Mouse (Mus musculus): Measurements from ENCODE around the gene Cstf3.

Gene Cstf3

GRCm38 (mm10) chr2:104604718-104605117 is 14.4 kb downstream of the Cstf3 start:
- no peak for DNase-seq (ENCODE audit: low spot score)

- no peak for DNase-seq (ENCODE audit: low spot score)
Measured at GRCm38 (mm10) chr2:104605560-104605959, 15.2 kb downstream of the Cstf3 start.

- no peak for DNase-seq (ENCODE audit: low spot score)
Measured at GRCm38 (mm10) chr2:104614786-104615185, 24.5 kb downstream of the Cstf3 start.

- no peak for DNase-seq (ENCODE audit: low spot score)
Measured at GRCm38 (mm10) chr2:104615985-104616711, 25.8 kb downstream of the Cstf3 start.

GRCm38 (mm10) chr2:104658659-104659058 is 68.3 kb downstream of the Cstf3 start:
- DNase-seq (ENCODE audit: low spot score) = no peak

- DNase-seq (ENCODE audit: low spot score) = no peak
Measured at GRCm38 (mm10) chr2:104663372-104664100, 73.2 kb downstream of the Cstf3 start.

GRCm38 (mm10) chr2:104669122-104669804 is 78.9 kb downstream of the Cstf3 start:
- no peak for DNase-seq (ENCODE audit: low spot score)

- no peak for DNase-seq (ENCODE audit: low spot score)
Measured at GRCm38 (mm10) chr2:104671724-104672123, 81.4 kb downstream of the Cstf3 start.

- DNase-seq (ENCODE audit: low spot score) = no peak
Measured at GRCm38 (mm10) chr2:104677326-104677725, 87.0 kb downstream of the Cstf3 start.

- no peak for DNase-seq (ENCODE audit: low spot score)
Measured at GRCm38 (mm10) chr2:104684771-104685170, 94.4 kb downstream of the Cstf3 start.

GRCm38 (mm10) chr2:104685418-104685817 is 95.1 kb downstream of the Cstf3 start:
- DNase-seq (ENCODE audit: low spot score) = peak; percentile 44

GRCm38 (mm10) chr2:104687261-104687660 is 96.9 kb downstream of the Cstf3 start:
- no peak for DNase-seq (ENCODE audit: low spot score)

GRCm38 (mm10) chr2:104688321-104688720 is 98.0 kb downstream of the Cstf3 start:
- DNase-seq (ENCODE audit: low spot score) = no peak

- DNase-seq (ENCODE audit: low spot score) = no peak
Measured at GRCm38 (mm10) chr2:104688724-104689123, 98.4 kb downstream of the Cstf3 start.

- no peak for DNase-seq (ENCODE audit: low spot score)
Measured at GRCm38 (mm10) chr2:104690720-104691119, 100.4 kb downstream of the Cstf3 start.

- DNase-seq (ENCODE audit: low spot score) = no peak
Measured at GRCm38 (mm10) chr2:104692551-104692950, 102.2 kb downstream of the Cstf3 start.

- no peak for DNase-seq (ENCODE audit: low spot score)
Measured at GRCm38 (mm10) chr2:104699659-104700058, 109.3 kb downstream of the Cstf3 start.

GRCm38 (mm10) chr2:104703158-104703557 is 112.8 kb downstream of the Cstf3 start:
- no peak for DNase-seq (ENCODE audit: low spot score)

GRCm38 (mm10) chr2:104704355-104704754 is 114.0 kb downstream of the Cstf3 start:
- DNase-seq (ENCODE audit: low spot score) = no peak

GRCm38 (mm10) chr2:104709786-104710337 is 119.5 kb downstream of the Cstf3 start:
- no peak for DNase-seq (ENCODE audit: low spot score)

GRCm38 (mm10) chr2:104710670-104711370 is 120.5 kb downstream of the Cstf3 start:
- DNase-seq (ENCODE audit: low spot score) = no peak

All from layer of hippocampus, adult 9-10 months (tissue).